Mouse (Mus musculus) megakaryocyte progenitor cell, adult 5-6 weeks (primary cell): ENCODE measurements around the gene Sox15. TPM values are rescaled to one million over a fixed set of nuclear protein-coding genes. Genes with fewer than 3 reads are reported as not detected.
"Not testable (repeated sequence)": the region's sequence is repeated elsewhere in the genome, so short reads cannot be mapped to it uniquely, and the experiment has no call there.

Source experiments
- ATAC-seq: replicated peaks from 2 replicates; pipeline ENCODE4 v1.8.0; 2016; ENCODE audit warnings: mild to moderate bottlenecking, moderate TSS enrichment, inconsistent platforms; ENCODE audit not compliant: poor library complexity
- total RNA-seq, 2 experiments: library from RNA; stranded (forward) in 1 of 2; stranded (reverse) in 1 of 2; fragments of 157-497, 149-512 nt in 1 of 2; fragments of 200-1000 nt in 1 of 2; gene quantifications; 2 replicates each; pipeline versions ENCODE4 v1.2.3 to v1.2.4; 2015 to 2017

Gene Sox15
- total RNA-seq, 2 experiments from 2014 or later, result not detected

- ATAC-seq, result no peak
Observed at GRCm38 (mm10) chr11:69697396-69697795, 42.3 kb downstream of the Sox15 start.

GRCm38 (mm10) chr11:69698574-69698973 lies 43.5 kb downstream of the Sox15 start:
- no peak for ATAC-seq

- no peak for ATAC-seq
Observed at GRCm38 (mm10) chr11:69699595-69699994, 44.5 kb downstream of the Sox15 start.

- ATAC-seq, result not testable (repeated sequence)
Observed at GRCm38 (mm10) chr11:69702886-69703285, 47.8 kb downstream of the Sox15 start.

GRCm38 (mm10) chr11:69703381-69703780 lies 48.3 kb downstream of the Sox15 start:
- not testable (repeated sequence) for ATAC-seq

- ATAC-seq, result no peak
Observed at GRCm38 (mm10) chr11:69703814-69704612, 48.9 kb downstream of the Sox15 start.

- no peak for ATAC-seq
Observed at GRCm38 (mm10) chr11:69704613-69705010, 49.5 kb downstream of the Sox15 start.

Other genes starting within 250 kb of the Sox15 start
Only the 30 nearest of the 34 such genes appear.
- gene Dnah2, start 106.2 kb upstream of the Sox15 start, total RNA-seq (2015), result 0.07 TPM in 1 of 2 replicates, not detected in the other
- under 0.01 TPM in 1 of 2 replicates, not detected in the other for gene Dnah2, start 106.2 kb upstream of the Sox15 start, total RNA-seq (2017)
- 0.15 TPM in 1 of 2 replicates, not detected in the other for gene Efnb3, start 95.1 kb upstream of the Sox15 start, total RNA-seq (2015)
- 0.24 and 0.33 TPM in 2 replicates for gene Efnb3, start 95.1 kb upstream of the Sox15 start, total RNA-seq (2017)
- 16.2 and 18.3 TPM in 2 replicates for gene Wrap53, start 75.1 kb upstream of the Sox15 start, total RNA-seq (2015)
- 6.2 and 6.9 TPM in 2 replicates for gene Wrap53, start 75.1 kb upstream of the Sox15 start, total RNA-seq (2017)
- gene Trp53, start 75.0 kb upstream of the Sox15 start, total RNA-seq (2015), result 124 and 173 TPM in 2 replicates
- gene Trp53, start 75.0 kb upstream of the Sox15 start, total RNA-seq (2017), result 65.1 and 65.6 TPM in 2 replicates
- gene Atp1b2, start 49.4 kb upstream of the Sox15 start, total RNA-seq (2015), result 19.6 and 44.5 TPM in 2 replicates
- gene Atp1b2, start 49.4 kb upstream of the Sox15 start, total RNA-seq (2017), result 2.0 and 4.0 TPM in 2 replicates
- not detected in 2 replicates for gene Shbg, start 37.4 kb upstream of the Sox15 start, total RNA-seq (2015)
- gene Shbg, start 37.4 kb upstream of the Sox15 start, total RNA-seq (2017), result not detected in 2 replicates
- not detected in 2 replicates for gene Sat2, start 33.3 kb upstream of the Sox15 start, total RNA-seq (2015)
- 0.37 and 1.5 TPM in 2 replicates for gene Sat2, start 33.3 kb upstream of the Sox15 start, total RNA-seq (2017)
- 27.3 and 43.5 TPM in 2 replicates for gene Fxr2, start 22.3 kb upstream of the Sox15 start, total RNA-seq (2015)
- gene Fxr2, start 22.3 kb upstream of the Sox15 start, total RNA-seq (2017), result 35.5 and 41.5 TPM in 2 replicates
- 28.6 and 37.5 TPM in 2 replicates for gene Mpdu1, start 7.3 kb downstream of the Sox15 start, total RNA-seq (2015)
- 55.0 and 55.5 TPM in 2 replicates for gene Mpdu1, start 7.3 kb downstream of the Sox15 start, total RNA-seq (2017)
- gene Cd68, start 10.8 kb downstream of the Sox15 start, total RNA-seq (2015), result 33.1 and 39.3 TPM in 2 replicates
- 15.5 and 25.0 TPM in 2 replicates for gene Cd68, start 10.8 kb downstream of the Sox15 start, total RNA-seq (2017)
- 1,029 and 1,055 TPM in 2 replicates for gene Eif4a1, start 17.1 kb downstream of the Sox15 start, total RNA-seq (2015)
- 1,055 and 1,141 TPM in 2 replicates for gene Eif4a1, start 17.1 kb downstream of the Sox15 start, total RNA-seq (2017)
- gene Senp3, start 26.8 kb downstream of the Sox15 start, total RNA-seq (2015), result 140 and 145 TPM in 2 replicates
- 108 and 123 TPM in 2 replicates for gene Senp3, start 26.8 kb downstream of the Sox15 start, total RNA-seq (2017)
- 28.5 and 31.9 TPM in 2 replicates for gene Tnfsf13, start 30.5 kb downstream of the Sox15 start, total RNA-seq (2015)
- 49.4 and 53.7 TPM in 2 replicates for gene Tnfsf13, start 30.5 kb downstream of the Sox15 start, total RNA-seq (2017)
- gene Tnfsf12, start 40.5 kb downstream of the Sox15 start, total RNA-seq (2015), result 0.88 and 2.0 TPM in 2 replicates
- gene Tnfsf12, start 40.5 kb downstream of the Sox15 start, total RNA-seq (2017), result 0.75 and 1.0 TPM in 2 replicates
- gene Tnfsfm13, start 40.8 kb downstream of the Sox15 start, total RNA-seq (2015), result 7.5 and 9.4 TPM in 2 replicates
- gene Tnfsfm13, start 40.8 kb downstream of the Sox15 start, total RNA-seq (2017), result 6.1 and 7.9 TPM in 2 replicates
- 140 and 147 TPM in 2 replicates for gene Polr2a, start 103.3 kb downstream of the Sox15 start, total RNA-seq (2015)
- 21.0 and 34.4 TPM in 2 replicates for gene Polr2a, start 103.3 kb downstream of the Sox15 start, total RNA-seq (2017)
- not detected in 2 replicates for gene Slc35g3, start 106.7 kb downstream of the Sox15 start, total RNA-seq (2015)
- gene Slc35g3, start 106.7 kb downstream of the Sox15 start, total RNA-seq (2017), result not detected in 2 replicates
- 1.3 and 1.5 TPM in 2 replicates for gene Zbtb4, start 110.6 kb downstream of the Sox15 start, total RNA-seq (2015)
- gene Zbtb4, start 110.6 kb downstream of the Sox15 start, total RNA-seq (2017), result 0.51 and 0.54 TPM in 2 replicates
- 0.24 and 1.6 TPM in 2 replicates for gene Chrnb1, start 140.6 kb downstream of the Sox15 start, total RNA-seq (2015)
- gene Chrnb1, start 140.6 kb downstream of the Sox15 start, total RNA-seq (2017), result 0.04 and 0.44 TPM in 2 replicates
- 0.22 and 0.52 TPM in 2 replicates for gene Fgf11, start 146.5 kb downstream of the Sox15 start, total RNA-seq (2015)
- gene Fgf11, start 146.5 kb downstream of the Sox15 start, total RNA-seq (2017), result 0.21 and 0.41 TPM in 2 replicates
- not detected in 2 replicates for gene Tmem102, start 150.3 kb downstream of the Sox15 start, total RNA-seq (2015)
- not detected in 2 replicates for gene Tmem102, start 150.3 kb downstream of the Sox15 start, total RNA-seq (2017)
- not detected in 2 replicates for gene Gm39566, start 160.0 kb downstream of the Sox15 start, total RNA-seq (2015)
- not detected in 2 replicates for gene Gm39566, start 160.0 kb downstream of the Sox15 start, total RNA-seq (2017)
- not detected in 2 replicates for gene Spem2, start 163.2 kb downstream of the Sox15 start, total RNA-seq (2015)
- not detected in 2 replicates for gene Spem2, start 163.2 kb downstream of the Sox15 start, total RNA-seq (2017)
- gene Spem1, start 166.9 kb downstream of the Sox15 start, total RNA-seq (2015), result not detected in 2 replicates
- gene Spem1, start 166.9 kb downstream of the Sox15 start, total RNA-seq (2017), result 0.79 TPM in 1 of 2 replicates, not detected in the other
- 8.4 and 10.8 TPM in 2 replicates for gene Nlgn2, start 182.5 kb downstream of the Sox15 start, total RNA-seq (2015)
- gene Nlgn2, start 182.5 kb downstream of the Sox15 start, total RNA-seq (2017), result 3.5 and 6.2 TPM in 2 replicates
- 240 and 307 TPM in 2 replicates for gene Tmem256, start 183.2 kb downstream of the Sox15 start, total RNA-seq (2015)
- 174 and 238 TPM in 2 replicates for gene Tmem256, start 183.2 kb downstream of the Sox15 start, total RNA-seq (2017)
- 60.6 and 62.2 TPM in 2 replicates for gene Plscr3, start 191.1 kb downstream of the Sox15 start, total RNA-seq (2015)
- gene Plscr3, start 191.1 kb downstream of the Sox15 start, total RNA-seq (2017), result 29.1 and 32.9 TPM in 2 replicates
- 0.32 TPM in 1 of 2 replicates, not detected in the other for gene Tnk1, start 203.4 kb downstream of the Sox15 start, total RNA-seq (2015)
- 0.54 TPM in 1 of 2 replicates, not detected in the other for gene Tnk1, start 203.4 kb downstream of the Sox15 start, total RNA-seq (2017)
- gene Tmem95, start 222.7 kb downstream of the Sox15 start, total RNA-seq (2015), result not detected in 2 replicates
- not detected in 2 replicates for gene Tmem95, start 222.7 kb downstream of the Sox15 start, total RNA-seq (2017)
- gene Kctd11, start 226.1 kb downstream of the Sox15 start, total RNA-seq (2015), result 1.1 and 2.3 TPM in 2 replicates
- gene Kctd11, start 226.1 kb downstream of the Sox15 start, total RNA-seq (2017), result 0.88 and 1.9 TPM in 2 replicates